Comparison of ENCODE assay signal across 8 mouse cellular contexts in genomic region chr4:42916617-42917401, GRCm38 (mm10). TPM values are rescaled to one million over a fixed set of nuclear protein-coding genes. Genes with fewer than 3 reads are reported as not detected.
A peak's percentile ranks its signal among the peaks of the same experiment; 100 is the strongest.
DNase-seq lines count a peak whose midpoint lies in the region; ATAC-seq and TF ChIP-seq lines count a peak whose summit lies in the region.

TSS of gene Phf24 (plus strand) at chr4:42916660.

- H3K4me2 ChIP-seq in heart, embryonic 13.5 days, result peak within 1 kb of the TSS; percentile 78
- H3K4me2 ChIP-seq in liver, postnatal 0 days (ENCODE audit: low read depth, low read length), result peak within 1 kb of the TSS; percentile 76

- H3K9ac ChIP-seq in heart, embryonic 13.5 days, result peak within 1 kb of the TSS; percentile 88
- H3K9ac ChIP-seq in liver, postnatal 0 days (replicated peaks), result 0 out of 2 replicates have a peak within 1 kb of the TSS, but pooled peaks have one; percentile 7

- TF ChIP-seq CTCF in liver, postnatal 0 days (IDR thresholded peaks at IDR 0.05; ENCODE audit: low read depth), result no peak

- TF ChIP-seq EP300 in liver, postnatal 0 days (IDR thresholded peaks at IDR 0.05; ENCODE audit: low read depth), result no peak

- peaks cover 6% of the 10 kb centered on the region; the same call in 1 of the 2 replicates for H3K4me1 ChIP-seq in heart, embryonic 13.5 days
- H3K4me1 ChIP-seq in liver, postnatal 0 days (ENCODE audit: insufficient read depth), result peaks cover 3% of the 10 kb centered on the region; the same call in 1 of the 2 replicates

- peaks cover 76% of the 10 kb centered on the region for H3K27me3 ChIP-seq in heart, embryonic 13.5 days (replicated peaks)
- peaks cover 40% of the 10 kb centered on the region for H3K27me3 ChIP-seq in liver, postnatal 0 days (ENCODE audit: insufficient read depth, low read length)

- DNase-seq in right cerebral cortex, adult 18-20 months, result peak; percentile 66
- DNase-seq in right cerebral cortex, postnatal 36 days (ENCODE audit: low spot score in 2 of 2), result no peak
- peak; percentile 38 to 48 for DNase-seq in cerebellum, postnatal 14 days
- DNase-seq in layer of hippocampus, adult 18-20 months (ENCODE audit: low spot score in 2 of 2), result peak; percentile 45 to 57
- DNase-seq in liver, postnatal 0 days, result no peak
- peak; percentile 65 to 73 for DNase-seq in right cerebral cortex, postnatal 10 days (ENCODE audit: low spot score in 2 of 2)
- no peak for DNase-seq in thymus, postnatal 14 days

- no peak within 1 kb of the TSS for H3K27ac ChIP-seq in heart, embryonic 13.5 days (replicated peaks)
- H3K27ac ChIP-seq in liver, postnatal 0 days (ENCODE audit: low read depth), result no peak within 1 kb of the TSS

- 3% methylated on average over 88 of the region's 90 CpGs for WGBS in heart, embryonic 13.5 days
- 5% methylated on average over 48 of the region's 90 CpGs for WGBS in liver, postnatal 0 days (ENCODE audit: insufficient replicate concordance)

- H3K4me3 ChIP-seq in heart, embryonic 13.5 days, result peak within 1 kb of the TSS; percentile 74
- H3K4me3 ChIP-seq in liver, postnatal 0 days (ENCODE audit: low read depth, low read length), result peak within 1 kb of the TSS; percentile 49

- no peaks in the 10 kb centered on the region for H3K9me3 ChIP-seq in heart, embryonic 13.5 days
- H3K9me3 ChIP-seq in liver, postnatal 0 days (ENCODE audit: low read length), result no peaks in the 10 kb centered on the region

- ATAC-seq in heart, embryonic 13.5 days (ENCODE audit: extremely low read depth, insufficient number of reproducible peaks, low FRiP score, low TSS enrichment), result peak; percentile 66; the same call in 1 of the 2 replicates
- no peak for ATAC-seq in liver, postnatal 0 days

- no peaks in the 10 kb centered on the region for H3K36me3 ChIP-seq in heart, embryonic 13.5 days
- H3K36me3 ChIP-seq in liver, postnatal 0 days (replicated peaks; ENCODE audit: insufficient read depth, low read length), result no peaks in the 10 kb centered on the region

RNA-seq across cellular contexts. Expression of gene Phf24, which starts in this region (rescaled TPM):
- 3.7 and 4.0 TPM in 2 replicates for polyA plus RNA-seq in heart, embryonic 13.5 days (2015; fragmentation: Nextera tagmentation; extraction: Ambion mirVana)
- 100 to 1,000 TPM; 162 to 167 TPM for total RNA-seq in layer of hippocampus, adult 18-20 months (2021)
- 0.11 and 0.12 TPM in 2 replicates for polyA plus RNA-seq in liver, postnatal 0 days (2015; fragmentation: Nextera tagmentation; extraction: Ambion mirVana)

Comparison
In these comparisons a context has a peak if more than half of its experiments do, and no peak if none do; other contexts are left out.
1. DNase-seq: peak in right cerebral cortex, adult 18-20 months (single experiment), cerebellum, postnatal 14 days (2 of 2), layer of hippocampus, adult 18-20 months (2 of 2) and right cerebral cortex, postnatal 10 days (2 of 2); none in right cerebral cortex, postnatal 36 days (0 of 2), liver, postnatal 0 days (single experiment) and thymus, postnatal 14 days (single experiment).